Mouse (Mus musculus) embryo, embryonic 11 days (tissue): ENCODE measurements at regions not wholly inside any gene's neighbourhood (a gene's known extent, or its start where the extent isn't known, plus 50 kb on each side); places are given as distances from the start of the nearest gene placed in this dataset.

ENCODE experiments used
- DNase-seq: peaks from one replicate; pipeline ENCODE4 v3.0.0-alpha.2; 2015

DNA sequence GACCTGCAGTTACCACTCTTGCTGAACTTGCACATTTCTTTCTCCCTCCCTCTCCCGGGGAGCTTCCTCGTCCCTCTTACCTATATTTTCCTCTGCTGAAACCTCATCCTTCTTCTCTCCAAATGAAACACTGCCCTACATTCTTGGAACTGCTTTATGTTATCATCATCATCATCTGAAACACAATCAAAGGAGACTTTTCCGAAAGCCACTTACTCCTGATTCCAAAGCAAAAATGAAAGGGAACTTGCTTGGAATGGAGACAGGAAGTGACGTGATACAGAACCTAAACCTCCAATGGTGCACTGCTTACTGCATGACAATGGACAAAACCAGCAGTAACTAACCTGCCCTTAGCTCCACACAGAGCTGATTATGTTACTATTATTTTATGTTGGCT, 287.2 kb upstream of the Btbd3 start:
- DNase-seq, result no peak

GRCm38 (mm10) chr2:137966460-137967076, 289.8 kb upstream of the Btbd3 start:
- peak; percentile 16 for DNase-seq

- DNase-seq, result no peak
Measured at GRCm38 (mm10) chr2:137954830-137955229, 301.5 kb upstream of the Btbd3 start.

GRCm38 (mm10) chr2:137953144-137953543, 303.2 kb upstream of the Btbd3 start:
- DNase-seq, result no peak

- DNase-seq, result no peak
Measured at GRCm38 (mm10) chr2:137951942-137952341, 304.4 kb upstream of the Btbd3 start.

- DNase-seq, result no peak
Measured at GRCm38 (mm10) chr2:137950931-137951330, 305.4 kb upstream of the Btbd3 start.

DNA sequence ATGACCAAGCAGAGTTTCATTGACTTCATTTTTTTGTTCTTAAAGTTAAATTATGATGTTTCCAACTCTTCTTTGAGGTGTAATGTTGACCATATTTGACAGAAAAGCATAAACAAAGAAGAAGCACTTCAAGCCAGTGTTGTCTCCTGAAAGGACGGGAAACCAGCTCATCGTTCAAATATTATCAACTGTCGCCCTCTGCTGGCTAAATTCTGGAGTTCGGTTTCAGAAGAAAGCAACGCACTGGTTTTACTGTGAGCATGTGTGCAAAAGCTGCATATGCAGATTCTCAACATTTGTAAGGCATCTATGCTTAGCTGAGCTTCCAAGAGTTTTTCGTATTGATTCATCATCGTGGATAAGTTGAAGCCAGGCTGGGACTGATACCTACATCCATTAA, 313.6 kb upstream of the Btbd3 start:
- peak; percentile 89 for DNase-seq

GRCm38 (mm10) chr2:137939591-137939990, 316.8 kb upstream of the Btbd3 start:
- DNase-seq, result peak; percentile 20

GRCm38 (mm10) chr2:137938831-137939480, 317.4 kb upstream of the Btbd3 start:
- peak; percentile 50 for DNase-seq

- no peak for DNase-seq
Measured at GRCm38 (mm10) chr2:137936613-137937012, 319.8 kb upstream of the Btbd3 start.

GRCm38 (mm10) chr2:137932931-137933330, 323.4 kb upstream of the Btbd3 start:
- no peak for DNase-seq

GRCm38 (mm10) chr2:137932488-137932887, 323.9 kb upstream of the Btbd3 start:
- DNase-seq, result no peak

DNA sequence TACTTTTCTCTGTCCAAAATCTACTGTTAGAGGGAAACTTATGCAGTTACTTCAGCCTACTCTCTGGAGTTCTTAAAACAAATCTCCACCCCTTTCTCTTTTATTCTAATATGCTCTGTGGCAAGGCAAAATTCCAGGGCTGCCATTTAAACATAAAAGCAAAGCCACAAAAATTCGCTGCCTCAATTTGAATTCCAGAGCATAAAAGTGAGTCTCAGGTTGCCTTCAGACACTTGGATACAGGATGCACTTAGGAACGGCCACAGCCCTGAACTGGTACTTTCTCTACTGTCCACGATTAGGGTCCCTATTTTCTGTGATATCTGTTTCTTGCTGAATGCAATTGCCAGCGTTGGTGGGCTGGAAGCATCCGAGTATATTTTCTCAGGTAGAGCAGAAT, 330.9 kb upstream of the Btbd3 start:
- no peak for DNase-seq

- DNase-seq, result no peak
Measured at GRCm38 (mm10) chr2:137924576-137924975, 331.8 kb upstream of the Btbd3 start.

- no peak for DNase-seq
Measured at GRCm38 (mm10) chr2:137898425-137898824, 357.9 kb upstream of the Btbd3 start.

GRCm38 (mm10) chr2:137880211-137881031, 375.9 kb upstream of the Btbd3 start:
- DNase-seq, result no peak

DNA sequence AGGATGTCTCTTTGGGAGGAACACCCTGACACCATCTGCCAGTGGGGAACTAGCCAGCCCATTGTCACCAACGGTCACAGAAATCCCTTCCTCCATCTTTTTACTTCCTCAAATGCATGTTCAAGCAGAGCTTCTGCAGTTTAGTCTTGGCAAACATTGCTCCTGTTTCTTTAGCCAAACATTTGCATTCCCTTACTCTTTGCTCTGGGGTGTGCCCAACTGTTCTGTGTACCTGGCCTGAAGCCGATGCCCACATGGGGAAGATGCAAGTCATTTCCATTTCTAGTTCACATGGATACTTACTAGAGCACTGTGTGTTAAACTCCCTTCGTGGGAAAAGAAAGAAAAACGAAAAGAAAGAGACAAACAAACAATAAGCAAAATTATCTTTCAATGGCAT, 386.7 kb upstream of the Btbd3 start:
- DNase-seq, result no peak

DNA sequence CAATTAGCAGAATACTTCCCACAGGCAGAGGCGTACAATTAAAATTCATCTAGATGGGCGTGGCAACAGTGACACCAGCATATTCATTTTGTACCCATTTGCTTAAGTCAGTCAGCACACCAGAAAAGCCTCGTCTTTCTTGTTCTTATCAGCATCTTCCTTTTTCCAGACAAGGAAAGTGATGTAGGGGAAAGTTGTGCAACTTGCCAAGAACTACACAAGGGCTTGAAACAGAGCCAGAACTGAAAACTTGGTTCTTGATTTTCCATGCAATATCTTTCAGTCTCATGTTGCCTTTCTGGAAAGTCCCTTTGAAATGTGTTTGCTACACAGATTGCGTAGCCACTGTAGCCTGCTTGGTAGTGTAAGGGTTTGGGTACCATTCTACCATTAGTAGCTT, 401.9 kb upstream of the Btbd3 start:
- DNase-seq, result no peak

GRCm38 (mm10) chr2:137853399-137854259, 402.7 kb upstream of the Btbd3 start:
- DNase-seq, result peak; percentile 30

DNA sequence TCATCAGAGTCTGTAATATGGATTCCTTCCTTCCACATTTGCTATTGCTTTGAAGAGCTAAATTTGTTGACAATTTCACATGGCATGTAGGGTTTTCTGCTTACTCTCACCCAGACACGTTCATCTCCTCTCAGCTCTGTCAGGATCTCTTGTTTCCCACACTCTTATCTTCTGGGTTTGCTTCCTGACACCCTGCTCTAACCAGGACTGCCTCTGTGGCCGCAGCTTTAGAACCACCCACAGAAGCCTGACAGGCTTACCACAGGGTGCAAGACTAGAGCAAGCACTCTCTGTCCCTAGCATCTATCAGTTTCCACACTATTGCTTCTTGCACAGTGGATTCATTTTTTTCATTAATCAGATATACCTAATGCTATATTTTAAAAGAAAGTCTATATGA, 408.5 kb upstream of the Btbd3 start:
- no peak for DNase-seq

DNA sequence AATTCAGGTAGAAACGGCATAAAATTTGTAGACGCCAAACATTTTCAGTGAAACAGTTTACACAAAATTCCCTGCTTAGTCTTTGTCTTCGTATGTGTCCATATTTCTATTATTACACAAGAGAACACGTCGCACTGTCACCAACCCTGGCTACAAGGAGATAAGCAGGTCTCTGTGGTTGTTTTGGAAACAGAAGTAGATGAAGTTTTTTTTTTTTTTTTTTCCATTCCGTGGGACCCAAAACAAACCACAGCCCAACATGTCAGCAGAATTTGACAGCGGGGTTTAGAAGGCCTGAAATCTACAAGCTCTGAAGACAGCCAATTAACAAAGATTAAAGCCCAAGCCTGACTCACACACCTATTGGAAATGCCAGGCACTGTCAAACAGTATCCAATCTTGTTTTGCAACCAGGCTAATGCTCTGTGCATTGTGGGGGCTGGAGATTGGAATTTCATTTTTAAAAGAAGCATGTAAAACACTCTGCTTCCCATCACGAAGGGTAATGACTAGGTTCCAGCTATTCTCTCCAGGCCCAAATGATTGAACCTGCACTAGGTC, 428.5 kb upstream of the Btbd3 start:
- DNase-seq, result no peak

- peak; percentile 6 for DNase-seq
Measured at GRCm38 (mm10) chr2:137821344-137821916, 434.9 kb upstream of the Btbd3 start.
